Mouse (Mus musculus): ENCODE results near the gene Rfesd.

DNA sequence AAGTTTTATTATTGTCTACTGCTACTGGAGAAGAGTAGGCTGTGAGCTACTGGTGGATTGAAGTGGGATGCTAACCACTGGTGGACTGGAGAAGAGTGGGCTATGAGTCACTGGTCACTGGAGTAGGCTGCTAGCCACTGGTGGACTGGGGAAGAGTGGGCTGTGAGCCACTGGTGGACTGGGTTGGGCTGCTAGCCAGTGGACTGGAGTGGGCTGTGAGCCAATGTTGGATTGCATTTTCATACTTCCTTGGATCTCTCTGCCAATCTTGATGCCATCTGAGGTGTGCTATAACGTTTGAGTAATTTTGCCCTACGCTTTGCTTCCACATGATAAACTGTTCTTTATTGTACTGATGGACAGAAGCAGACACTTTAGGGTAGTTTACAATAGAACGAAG is 43.6 kb upstream of the Rfesd start:
- TF ChIP-seq EP300 (IDR thresholded peaks at IDR 0.05; ENCODE audit: low read depth) (no peak), CTCF (IDR thresholded peaks at IDR 0.05; ENCODE audit: low read depth) (no peak)
